Mouse (Mus musculus) bone marrow, adult 2 months (tissue): ENCODE data around the gene Apaf1. TPM values are rescaled to one million over a fixed set of nuclear protein-coding genes. Genes with fewer than 3 reads are reported as not detected.

Source experiments
- H3K27ac ChIP-seq: fragments of 200-500 bp; 2 replicates; pipeline ENCODE4 v1.5.1; 2012; ENCODE audit warnings: low read depth, mild to moderate bottlenecking, control low read depth, inconsistent platforms, low read length; ENCODE audit not compliant: control insufficient read depth, poor library complexity, insufficient read depth
- H3K4me1 ChIP-seq: fragments of 200-500 bp; 2 replicates; pipeline ENCODE4 v1.6.1; 2011; ENCODE audit warnings: low read length; ENCODE audit not compliant: control insufficient read depth, insufficient read depth
- H3K4me3 ChIP-seq: fragments of 200-500 bp; replicated peaks from 2 replicates; pipeline ENCODE3; 2011; ENCODE audit warnings: mild to moderate bottlenecking, low read depth, low read length, control low read depth; ENCODE audit not compliant: control insufficient read depth
- CTCF ChIP-seq: fragments of 200-500 bp; IDR thresholded peaks from 2 replicates; pipeline ENCODE4 v1.5.1; 2011; ENCODE audit warnings: low read length, control low read depth; ENCODE audit not compliant: control insufficient read depth, insufficient read depth
- POLR2A ChIP-seq: fragments of 200-500 bp; IDR thresholded peaks from 2 replicates; pipeline ENCODE4 v1.6.1; 2011; ENCODE audit warnings: low read depth, mild to moderate bottlenecking, control low read depth, low read length, borderline replicate concordance; ENCODE audit not compliant: control insufficient read depth
- WGBS: fragments of 180-500 bp; shearing (Covaris S2); methylation state at CpG from one replicate; pipeline ENCODE4 v1.1.7; 2018; 5-methylcytosine and 5-hydroxymethylcytosine counted together
- polyA plus RNA-seq: library from polyadenylated mRNA; stranded (reverse); fragments of >200 nt; gene quantifications from 2 replicates; pipeline ENCODE4 v1.2.4, GENCODE M21; 2011; ENCODE audit warnings: low replicate concordance; ENCODE audit not compliant: missing spikeins, insufficient read depth, insufficient read length

Gene Apaf1
- 34.6 and 35.4 TPM in 2 replicates for polyA plus RNA-seq

GRCm38 (mm10) chr10:91082550-91083392 is at the start of gene Apaf1, which contains the start of gene Ikbip:
Gene Apaf1, minus strand, starts transcription at chr10:91082770.
Gene Ikbip, plus strand, starts transcription at chr10:91082940.
- under 1% methylated on average over 86 of the region's 87 CpGs for WGBS
- no peak for TF ChIP-seq CTCF
- TF ChIP-seq POLR2A, result peak; percentile 95
- no peaks in the 10 kb centered on the region; the same call in 1 of the 2 replicates for H3K4me1 ChIP-seq
- H3K4me3 ChIP-seq, result peak within 1 kb of the TSS; percentile 100
- H3K27ac ChIP-seq, result peak within 1 kb of the TSS; percentile 97

GRCm38 (mm10) chr10:91131565-91131964 is 49.0 kb upstream of the Apaf1 start:
- H3K4me1 ChIP-seq, result no peaks in the 10 kb centered on the region
- H3K4me3 ChIP-seq, result no peak overlapping the region
- H3K27ac ChIP-seq, result no peak overlapping the region
- TF ChIP-seq CTCF, result no peak
- no peak for TF ChIP-seq POLR2A
- WGBS, result 79% methylated on average over 1 of the region's 1 CpGs

GRCm38 (mm10) chr10:91130792-91131191 is 48.2 kb upstream of the Apaf1 start:
- TF ChIP-seq CTCF, result no peak
- TF ChIP-seq POLR2A, result no peak
- no peak overlapping the region for H3K4me3 ChIP-seq
- no peak overlapping the region for H3K27ac ChIP-seq
- WGBS, result 79% methylated on average over 3 of the region's 3 CpGs
- no peaks in the 10 kb centered on the region for H3K4me1 ChIP-seq

GRCm38 (mm10) chr10:91128551-91129160 is 46.1 kb upstream of the Apaf1 start:
- Histone ChIP-seq H3K4me1 (no peaks in the 10 kb centered on the region; the same call in 1 of the 2 replicates), H3K4me3 (no peak overlapping the region), H3K27ac (no peak overlapping the region)
- TF ChIP-seq CTCF (no peak), POLR2A (no peak)
- 86% methylated on average over 1 of the region's 1 CpGs for WGBS

GRCm38 (mm10) chr10:91127395-91127794 is 44.8 kb upstream of the Apaf1 start:
- WGBS, result 56% methylated on average over 2 of the region's 2 CpGs
- Histone ChIP-seq H3K27ac (no peak overlapping the region), H3K4me1 (no peaks in the 10 kb centered on the region; the same call in 1 of the 2 replicates), H3K4me3 (no peak overlapping the region)
- TF ChIP-seq POLR2A, result no peak
- no peak for TF ChIP-seq CTCF

- WGBS, result 84% methylated on average over 10 of the region's 10 CpGs
- Histone ChIP-seq H3K4me3 (no peak overlapping the region), H3K27ac (no peak overlapping the region), H3K4me1 (no peaks in the 10 kb centered on the region; the same call in 1 of the 2 replicates)
- TF ChIP-seq CTCF (no peak), POLR2A (no peak)
Measured at GRCm38 (mm10) chr10:91126618-91127355, 44.2 kb upstream of the Apaf1 start.

GRCm38 (mm10) chr10:91123828-91124822 is 41.6 kb upstream of the Apaf1 start, which contains the start of gene Slc25a3:
Gene Slc25a3, minus strand, starts transcription at chr10:91124059.
- WGBS, result 11% methylated on average over 59 of the region's 59 CpGs
- Histone ChIP-seq H3K4me3 (peak within 1 kb of the TSS; percentile 99), H3K4me1 (no peaks in the 10 kb centered on the region; the same call in 1 of the 2 replicates), H3K27ac (peak within 1 kb of the TSS; percentile 98)
- peak; percentile 27; the same call in 1 of the 2 replicates for TF ChIP-seq CTCF
- TF ChIP-seq POLR2A, result peak; percentile 99
